Mouse (Mus musculus): ENCODE data around the gene Wdr44. TPM values are rescaled to one million over a fixed set of nuclear protein-coding genes. Genes with fewer than 3 reads are reported as not detected.
"Not testable (repeated sequence)": the region's sequence is repeated elsewhere in the genome, so short reads cannot be mapped to it uniquely, and the experiment has no call there.

Gene Wdr44
- 10 to 100 TPM; 20.4 to 21.5 TPM for total RNA-seq (2021)
- long read RNA-seq, experiment 1, full-length matches to known transcripts: 11 of 16 reads
- long read RNA-seq, experiment 1, partial matches to known transcripts: 3 of 16 reads
- long read RNA-seq, experiment 1, other reads (novel, unspliced or antisense): 2 of 16 reads
- long read RNA-seq, experiment 2, full-length matches to known transcripts: 11 of 18 reads
- long read RNA-seq, experiment 2, partial matches to known transcripts: 7 of 18 reads
- long read RNA-seq, experiment 2, other reads (novel, unspliced or antisense): 0 of 18 reads

DNA sequence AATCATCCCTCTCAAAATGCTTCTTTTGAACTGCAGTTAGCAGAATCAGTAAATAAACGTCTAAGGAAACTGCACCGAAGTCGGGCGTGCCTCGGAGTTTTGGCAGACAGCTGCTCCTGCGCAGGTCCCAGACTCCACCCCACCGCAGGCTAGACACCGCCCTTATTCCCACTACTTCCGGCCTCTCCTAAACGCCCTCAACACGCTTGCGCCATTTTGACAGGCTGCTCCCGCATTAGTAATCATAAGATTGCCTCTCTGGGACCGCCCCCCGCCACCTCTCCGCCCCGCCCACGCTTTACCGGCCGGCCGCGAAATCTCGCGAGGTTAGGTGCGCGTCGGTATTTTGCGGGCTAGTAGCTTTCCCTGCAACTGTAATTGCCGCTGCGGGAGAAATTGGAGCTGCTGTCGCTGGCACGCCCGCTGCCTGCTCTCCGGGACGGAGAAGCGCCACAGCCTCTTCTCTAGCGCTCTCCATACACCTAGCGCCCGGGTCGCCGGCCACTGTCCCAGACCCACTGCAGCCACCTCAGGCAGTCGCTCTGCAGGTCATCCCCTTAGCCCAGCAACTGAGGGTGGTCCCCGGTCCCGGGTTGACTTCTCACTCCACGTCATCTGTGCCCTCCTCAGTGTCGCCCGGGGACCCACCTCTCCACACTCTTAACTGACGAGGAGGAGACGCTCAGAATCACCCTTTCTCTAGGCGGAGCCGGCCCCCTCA lies at the start of gene Wdr44:
TSS of gene Wdr44 (plus strand) at position 330 of the 721 bp plus-strand sequence.
- peak; percentile 92 to 93 for DNase-seq (ENCODE audit: low spot score in 2 of 2)
- intact Hi-C loops (cut with DNase I): no loop called here

DNA sequence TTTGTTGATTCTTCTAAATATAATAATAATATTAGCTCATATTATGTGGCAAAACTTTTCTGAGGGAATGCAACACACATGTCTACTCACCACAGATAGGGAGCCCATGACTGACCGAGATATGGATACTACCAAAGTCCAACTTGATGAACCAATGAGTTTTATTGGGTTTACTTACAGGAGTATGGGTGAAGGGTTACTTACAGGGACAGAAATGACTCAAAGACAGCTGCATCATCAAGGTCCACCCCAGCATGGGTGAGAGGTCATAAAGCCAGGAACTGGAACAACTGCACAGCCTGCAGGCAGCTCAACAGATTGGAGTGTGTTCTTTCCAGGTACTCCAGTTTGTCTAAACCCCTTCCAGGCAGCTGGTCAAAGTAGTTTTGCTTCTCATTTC lies 44.5 kb upstream of the Wdr44 start:
- intact Hi-C loops (cut with DNase I): no loop called here
- DNase-seq (ENCODE audit: low spot score in 2 of 2): no peak

DNA sequence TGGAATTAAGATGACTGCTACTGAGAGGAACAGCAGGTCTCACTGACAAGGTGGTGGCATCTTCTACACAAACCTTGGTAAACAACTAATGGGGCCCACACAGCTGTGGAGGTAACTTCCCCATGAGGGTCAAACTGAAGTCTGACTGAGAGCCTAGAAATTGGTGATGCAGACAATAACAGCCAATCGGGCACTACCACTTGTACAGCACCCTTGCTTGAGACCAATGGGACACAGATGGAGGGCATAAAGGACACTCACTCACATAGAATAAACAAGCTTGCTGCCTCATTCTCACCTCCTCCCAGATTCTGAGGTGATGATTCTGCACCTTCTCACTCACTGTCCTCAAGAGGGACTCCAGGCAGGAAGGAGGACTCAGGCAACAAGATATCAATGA lies 30.6 kb upstream of the Wdr44 start:
- intact Hi-C loops (cut with DNase I): no loop called here
- no peak for DNase-seq (ENCODE audit: low spot score in 2 of 2)

DNA sequence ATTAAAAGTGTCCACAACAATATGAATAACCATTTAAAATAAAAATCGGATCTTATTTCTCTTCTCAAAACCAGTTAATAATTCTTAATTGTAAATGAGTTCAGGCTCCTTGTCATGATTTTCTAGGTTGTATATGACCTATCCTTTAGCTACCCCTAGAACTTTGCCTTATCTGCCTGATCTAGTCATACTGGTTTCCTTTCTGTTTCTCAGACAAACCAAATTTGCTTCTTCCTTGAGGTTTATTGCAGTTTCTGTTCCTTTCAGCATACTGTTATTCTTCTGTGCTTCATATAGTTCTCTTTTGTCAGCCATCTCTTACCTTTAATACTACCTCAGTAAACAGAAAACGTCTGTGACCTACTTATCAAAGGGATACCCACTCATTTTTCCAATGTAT lies 19.7 kb upstream of the Wdr44 start:
- intact Hi-C loops (cut with DNase I): no loop called here
- DNase-seq (ENCODE audit: low spot score in 2 of 2): no peak

DNA sequence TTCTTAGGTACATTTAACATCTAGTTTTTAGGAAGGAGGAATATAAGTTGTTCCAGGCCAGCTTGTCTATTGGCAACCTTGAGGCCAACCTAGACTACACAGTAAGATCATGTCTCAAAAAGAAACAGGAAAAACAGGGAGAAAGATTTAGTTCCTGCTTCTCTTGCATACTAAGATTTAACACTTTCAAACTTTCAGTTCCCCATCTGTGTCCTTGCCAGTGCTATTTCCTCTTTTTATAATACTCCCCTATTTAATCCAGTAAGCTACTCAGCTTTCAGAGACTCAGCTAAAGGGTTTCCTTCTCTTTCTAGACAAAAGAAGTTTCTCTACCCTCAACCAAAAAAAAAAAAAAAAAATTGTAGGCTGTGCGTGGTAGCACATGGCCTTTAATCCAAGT lies 17.4 kb upstream of the Wdr44 start:
- intact Hi-C loops (cut with DNase I): no loop called here
- DNase-seq (ENCODE audit: low spot score in 2 of 2): no peak

DNA sequence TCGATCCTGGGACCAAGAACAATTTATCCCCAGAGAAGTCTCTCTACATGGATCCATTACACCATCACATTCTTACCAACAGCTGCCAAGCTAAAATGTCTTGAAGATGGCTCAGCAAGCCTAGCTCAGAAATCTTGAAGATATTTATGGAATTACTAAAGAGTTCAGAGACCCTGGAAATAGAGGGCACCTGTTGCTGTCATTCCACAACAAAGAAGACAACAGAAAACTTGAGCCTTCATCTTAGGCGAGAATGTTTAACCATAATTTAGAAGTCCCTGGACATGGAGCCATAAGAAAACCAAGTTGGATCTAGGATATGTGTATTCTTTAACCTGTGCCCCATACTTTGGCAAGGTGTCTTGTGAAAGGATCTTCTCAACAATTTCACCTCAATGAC lies 16.3 kb upstream of the Wdr44 start:
- intact Hi-C loops (cut with DNase I): no loop called here
- no peak for DNase-seq (ENCODE audit: low spot score in 2 of 2)

DNA sequence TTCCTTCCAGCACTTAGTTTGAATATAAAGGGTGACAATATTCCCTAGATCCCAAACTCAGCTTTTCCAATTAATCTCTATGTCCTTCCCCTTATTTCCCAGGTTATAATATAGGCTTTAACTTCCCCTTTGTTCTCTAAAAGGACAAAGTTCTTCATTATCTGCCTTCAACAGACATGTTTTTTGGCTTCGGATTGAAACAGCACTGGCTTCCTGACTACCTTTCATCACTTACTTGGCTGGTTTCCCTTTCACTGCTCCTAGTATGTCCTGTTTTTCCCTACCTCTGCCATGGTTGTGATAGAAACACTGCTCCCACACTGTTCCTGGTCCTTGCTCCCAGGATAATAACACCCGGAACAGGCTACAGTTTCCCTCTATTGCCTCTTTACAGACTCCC lies 15.3 kb upstream of the Wdr44 start:
- no peak for DNase-seq (ENCODE audit: low spot score in 2 of 2)
- intact Hi-C loops (cut with DNase I): no loop called here

DNA sequence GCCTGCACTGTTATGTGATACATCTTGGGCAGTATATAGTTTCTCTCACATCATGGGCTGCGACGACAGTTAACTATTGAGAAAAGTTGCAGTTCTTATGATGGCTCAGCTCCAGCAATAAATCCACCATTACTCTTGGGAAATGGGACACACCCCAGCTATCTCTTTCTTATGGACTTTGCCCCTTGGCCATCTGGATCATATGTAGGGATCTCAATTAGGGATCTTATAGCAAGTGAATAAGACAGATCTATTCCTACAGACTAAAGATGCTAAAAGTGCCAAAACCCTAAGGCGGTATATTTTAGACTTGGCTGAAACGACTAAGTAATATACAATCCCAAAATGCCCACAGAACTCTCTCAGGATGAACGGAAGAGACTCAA lies 522 bp upstream of the Wdr44 start:
- intact Hi-C loops (cut with DNase I): no loop called here
- no peak for DNase-seq (ENCODE audit: low spot score in 2 of 2)

DNA sequence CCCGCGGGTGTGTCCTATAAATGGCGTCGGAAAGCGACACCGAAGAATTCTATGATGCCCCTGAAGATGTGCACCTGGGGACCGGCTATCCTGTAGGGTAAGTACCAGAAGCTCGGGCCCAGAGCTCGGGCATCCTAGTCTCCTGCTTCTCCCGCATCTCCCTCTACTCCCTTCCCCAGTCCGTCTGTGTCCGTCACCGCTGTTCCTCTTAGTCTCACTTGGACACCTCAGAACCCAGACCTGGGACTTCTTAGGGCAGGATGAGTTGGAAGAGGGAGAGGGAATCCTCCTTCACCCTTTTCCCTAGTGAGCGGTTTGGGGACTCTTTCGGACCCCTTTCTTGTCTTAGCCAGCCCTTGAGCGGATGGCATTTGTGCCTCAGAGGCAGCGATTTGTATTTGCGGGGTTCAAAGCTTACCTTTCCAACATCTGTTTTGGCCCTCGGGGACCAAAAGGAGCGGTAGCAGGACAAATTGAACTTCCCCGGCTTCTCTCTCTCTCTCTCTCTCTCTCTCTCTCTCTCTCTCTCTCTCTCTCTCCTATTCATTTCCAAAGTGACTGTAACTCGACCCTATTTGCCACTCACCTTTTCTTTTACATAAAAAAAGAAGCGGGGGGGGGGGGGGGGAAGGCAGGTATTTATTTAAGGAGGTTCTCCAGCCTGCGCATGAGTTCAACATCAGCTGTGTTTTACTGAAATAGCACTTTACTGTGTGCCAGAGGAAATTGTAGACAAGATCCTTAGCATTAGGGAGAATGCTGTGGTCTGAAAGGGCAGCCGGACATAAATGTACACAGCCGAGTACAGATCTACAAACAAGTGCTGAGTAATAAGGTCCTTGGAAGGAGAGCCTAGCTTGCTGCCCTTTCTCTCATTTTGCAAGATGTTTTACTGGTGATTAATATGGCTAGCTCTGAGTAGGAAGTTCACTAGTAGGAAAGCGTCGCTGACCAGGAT lies 871 bp downstream of the Wdr44 start:
- DNase-seq (ENCODE audit: low spot score in 2 of 2): no peak
- intact Hi-C loops (cut with DNase I): no loop called here

DNA sequence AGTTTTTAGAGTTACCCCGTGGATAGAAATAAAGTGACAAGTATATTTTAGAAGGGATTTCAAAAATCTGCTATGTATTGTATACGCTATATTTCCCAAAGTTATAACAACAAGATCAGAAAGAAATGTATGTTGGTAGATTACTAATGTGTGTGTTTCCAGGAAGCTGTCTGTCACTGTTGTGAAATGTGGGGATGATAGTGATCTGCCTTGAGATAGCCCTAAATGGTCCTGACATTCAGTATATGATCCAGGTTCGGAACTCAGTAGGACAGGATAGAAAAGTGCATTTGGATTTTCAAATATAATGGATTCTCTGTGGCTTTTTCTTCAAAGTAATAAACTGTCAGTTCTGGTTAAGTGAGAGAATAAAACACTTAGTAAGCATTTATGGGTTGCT lies 1.7 kb downstream of the Wdr44 start:
- intact Hi-C loops (cut with DNase I): no loop called here
- no peak for DNase-seq (ENCODE audit: low spot score in 2 of 2)

DNA sequence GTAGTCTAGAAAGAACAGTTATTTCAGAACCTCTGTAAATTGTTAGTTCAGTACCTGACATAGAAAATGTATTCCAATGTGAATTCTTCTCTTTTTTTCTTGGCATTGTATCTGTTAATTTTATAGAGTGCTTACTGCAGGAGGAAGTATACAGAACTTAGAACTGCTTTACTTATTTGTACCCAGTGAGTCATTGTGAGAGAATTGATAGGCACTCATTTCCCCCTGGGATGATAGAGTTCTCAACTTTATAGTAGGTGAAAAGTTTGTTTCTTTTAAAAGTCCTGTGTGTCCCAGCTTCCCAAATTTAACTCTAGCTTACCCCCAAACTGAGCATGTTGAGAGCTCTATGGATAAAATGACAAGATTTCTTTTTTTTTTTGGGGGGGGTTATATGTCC lies 2.3 kb downstream of the Wdr44 start:
- DNase-seq (ENCODE audit: low spot score in 2 of 2): no peak
- intact Hi-C loops (cut with DNase I): no loop called here

DNA sequence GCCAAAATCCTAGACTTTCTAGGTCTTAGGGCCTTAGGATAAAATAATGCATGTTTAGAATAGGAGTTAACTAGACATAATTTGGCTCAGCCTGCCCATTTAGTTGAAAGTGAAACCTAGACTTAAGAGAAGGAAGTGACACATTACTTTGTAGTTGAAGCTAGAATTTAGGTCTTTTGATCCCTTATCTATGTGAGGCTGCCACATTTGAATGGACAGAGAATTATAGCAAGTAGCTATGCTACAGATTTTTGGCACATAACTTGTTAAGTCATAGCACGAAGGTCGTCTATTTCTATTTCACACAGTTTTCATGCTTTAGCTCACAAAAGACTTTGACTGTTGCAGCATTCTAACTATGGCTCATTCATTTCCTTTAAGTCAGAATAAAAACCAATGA lies 4.5 kb downstream of the Wdr44 start:
- no peak for DNase-seq (ENCODE audit: low spot score in 2 of 2)
- intact Hi-C loops (cut with DNase I): no loop called here

DNA sequence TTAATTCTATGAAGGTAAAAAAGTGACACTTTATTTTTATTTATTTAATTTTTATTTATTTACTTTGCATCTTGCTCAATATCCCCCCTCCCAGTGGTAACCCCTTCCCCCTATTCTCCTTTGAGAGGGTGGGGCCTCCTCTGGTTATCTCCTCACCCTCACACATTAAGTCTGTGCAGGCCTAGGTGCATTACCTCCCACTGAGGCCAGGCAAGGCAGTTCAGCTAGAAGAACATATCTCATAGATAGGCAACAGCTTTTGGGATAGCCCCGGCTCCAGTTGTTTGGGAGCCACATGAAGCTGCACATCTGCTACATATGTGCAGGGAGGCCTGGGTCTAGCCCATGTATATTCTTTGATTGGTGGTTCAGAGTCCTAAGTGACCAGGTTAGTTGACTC lies 6.2 kb downstream of the Wdr44 start:
- DNase-seq (ENCODE audit: low spot score in 2 of 2): no peak
- intact Hi-C loops (cut with DNase I): no loop called here

DNA sequence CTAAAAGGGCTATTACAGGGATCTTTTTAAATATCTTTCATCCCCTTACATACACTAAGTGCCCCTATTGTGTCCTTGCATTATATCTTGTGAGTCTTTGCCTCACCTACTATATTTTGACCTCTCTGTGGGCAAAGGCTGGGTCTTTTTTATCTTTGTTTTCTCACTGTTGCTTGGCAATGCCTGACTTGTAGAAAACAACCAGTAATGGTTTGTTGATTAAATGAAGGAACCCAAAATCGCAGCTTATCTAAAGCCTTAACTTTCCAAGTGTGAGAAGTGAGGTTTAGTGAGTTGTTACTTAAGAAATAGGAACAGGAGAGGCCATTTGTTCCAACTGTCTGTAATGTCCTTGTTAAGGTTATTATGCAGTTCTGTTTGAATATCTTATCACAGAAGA lies 24.4 kb downstream of the Wdr44 start:
- intact Hi-C loops (cut with DNase I): no loop called here
- no peak for DNase-seq (ENCODE audit: low spot score in 2 of 2)

DNA sequence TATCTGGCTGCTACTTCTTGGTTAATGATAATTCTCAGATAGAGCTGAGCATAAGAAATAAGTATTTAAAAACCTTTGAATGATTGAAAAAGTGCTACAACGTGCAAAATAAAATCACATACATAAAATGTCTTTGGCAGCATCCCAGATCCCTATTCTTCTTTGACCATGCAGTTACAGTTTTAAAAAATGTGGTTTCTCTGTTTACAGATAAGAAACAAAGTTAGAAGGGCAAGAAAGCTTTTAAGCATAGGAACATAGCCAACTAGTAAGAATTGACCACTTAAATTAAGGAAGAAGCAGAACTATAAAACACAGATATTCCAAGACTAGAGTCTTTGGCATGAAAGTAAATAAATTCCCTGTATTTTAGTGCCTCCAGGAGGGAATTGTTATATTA lies 34.6 kb downstream of the Wdr44 start:
- intact Hi-C loops (cut with DNase I): no loop called here

DNA sequence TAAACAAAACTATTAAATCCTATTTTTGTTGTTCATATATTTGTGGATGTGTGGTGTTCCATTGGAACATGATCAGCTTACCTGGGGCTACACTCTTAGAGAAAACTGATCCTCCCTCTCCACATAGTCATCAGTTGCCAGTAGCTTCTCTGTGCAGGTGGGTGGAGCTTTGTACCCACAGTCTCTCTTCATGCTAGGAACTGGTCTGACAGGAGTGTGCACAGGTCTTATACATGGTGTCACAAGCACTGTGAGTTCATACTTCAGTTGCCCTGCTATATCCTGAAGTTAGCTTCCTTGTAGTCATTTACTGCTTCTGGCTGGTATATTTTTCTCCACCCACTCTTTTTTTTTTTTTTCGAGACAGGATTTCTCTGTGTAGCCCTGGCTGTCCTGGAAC lies 61.8 kb downstream of the Wdr44 start:
- intact Hi-C loops (cut with DNase I): no loop called here
- DNase-seq (ENCODE audit: low spot score in 2 of 2): no peak

More for the DNA sequence above, 34.6 kb downstream of the Wdr44 start:
- no peak for DNase-seq (ENCODE audit: low spot score in 2 of 2)

DNA sequence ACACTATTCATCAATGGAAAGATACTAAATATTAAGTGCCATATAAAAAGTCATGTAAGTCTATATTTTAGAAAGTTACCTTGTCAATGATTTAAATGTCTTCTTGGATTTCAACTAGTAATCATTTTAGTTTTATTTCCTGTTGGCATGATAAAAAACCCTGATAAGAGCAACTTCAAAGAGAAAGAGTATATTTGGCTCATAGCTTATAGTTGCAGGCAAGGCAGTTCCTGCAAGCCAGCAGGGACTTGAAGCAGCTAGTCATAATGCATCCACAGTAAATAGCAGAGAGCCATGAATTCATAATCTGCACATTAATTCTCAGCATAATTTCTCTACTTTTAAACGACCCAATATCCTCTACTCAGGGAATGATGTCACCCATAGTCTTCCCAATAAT lies 75.0 kb downstream of the Wdr44 start:
- DNase-seq (ENCODE audit: low spot score in 2 of 2): no peak
- intact Hi-C loops (cut with DNase I): no loop called here

DNA sequence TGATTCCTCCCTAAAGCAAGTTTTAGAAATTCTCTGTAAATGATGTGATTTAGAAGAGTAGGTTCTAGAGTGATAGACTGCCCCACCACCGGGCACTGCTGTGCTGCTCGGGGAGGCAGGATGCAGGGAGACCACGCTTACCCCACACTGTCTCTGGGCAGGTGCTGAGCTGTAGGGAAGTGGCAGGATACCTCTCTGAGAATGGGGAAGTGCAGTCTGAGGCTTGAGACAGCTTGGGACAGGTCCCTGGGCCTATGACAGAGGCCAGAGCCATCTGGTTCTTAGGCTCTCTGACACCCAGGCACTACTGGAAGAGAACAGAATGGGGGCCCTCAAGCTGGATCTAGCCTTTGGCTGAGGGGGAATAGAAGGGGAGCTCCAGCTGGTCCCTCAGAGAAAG lies 114.3 kb downstream of the Wdr44 start:
- no peak for DNase-seq (ENCODE audit: low spot score in 2 of 2)
- intact Hi-C loops (cut with DNase I): no loop called here

DNA sequence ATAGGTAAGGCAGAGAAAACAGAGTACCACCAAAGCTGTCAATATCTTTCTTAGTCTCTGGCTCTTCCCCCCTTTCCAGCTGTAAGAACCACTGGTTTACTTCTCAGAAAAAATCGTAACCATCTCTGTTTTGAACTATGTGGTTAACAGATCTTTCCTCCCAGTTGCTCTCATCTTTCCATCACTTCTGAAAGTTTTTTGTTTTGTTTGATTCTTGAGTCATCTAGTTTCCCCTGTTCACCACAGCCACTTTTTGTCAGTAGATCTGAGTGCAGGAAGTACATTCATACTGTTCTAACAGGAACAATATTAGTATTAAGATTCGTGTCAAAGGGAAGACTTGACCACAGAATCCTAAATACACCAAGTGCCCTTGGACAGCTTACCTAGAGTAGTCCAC lies 117.5 kb downstream of the Wdr44 start:
- intact Hi-C loops (cut with DNase I): no loop called here
- no peak for DNase-seq (ENCODE audit: low spot score in 2 of 2)

DNA sequence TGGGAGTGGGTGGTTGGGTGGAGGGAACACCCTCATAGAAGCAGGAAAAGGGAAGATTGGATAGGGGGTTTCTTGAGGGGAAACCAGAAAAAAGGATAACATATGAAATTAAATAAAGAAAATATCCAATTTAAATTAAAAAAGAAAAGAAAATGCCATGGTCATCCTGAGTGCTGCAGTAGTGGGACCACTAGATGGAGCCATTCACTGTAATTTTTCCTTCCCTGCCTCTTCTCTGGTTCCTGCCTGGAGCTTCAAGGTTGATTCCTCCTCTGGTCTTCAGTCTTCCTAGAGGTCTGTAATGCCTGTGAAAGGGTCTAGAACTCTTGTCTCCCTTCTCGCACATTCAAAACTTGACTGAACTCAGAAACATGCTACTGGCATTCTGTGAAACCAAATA lies 120.4 kb downstream of the Wdr44 start:
- intact Hi-C loops (cut with DNase I): not testable (repeated sequence)
- peak in 1 of 2 experiments; percentile 6 for DNase-seq (ENCODE audit: low spot score in 2 of 2)

Data from left cerebral cortex, postnatal 14 days (tissue).